Mouse (Mus musculus) heart, embryonic 16.5 days (tissue): Measurements from ENCODE around the gene Rpl36a-ps1. TPM values are rescaled to one million over a fixed set of nuclear protein-coding genes. Genes with fewer than 3 reads are reported as not detected.
A peak's percentile ranks its signal among the peaks of the same experiment; 100 is the strongest.

Source experiments
- ATAC-seq: fragments of 200-750 bp; cut with Nextera tagmentation; replicated peaks from 2 replicates; pipeline ENCODE4 v1.8.0; 2017; ENCODE audit warnings: moderate number of reproducible peaks; ENCODE audit not compliant: insufficient read depth, low FRiP score; ENCODE audit errors: extremely low read depth
- H3K27ac ChIP-seq: fragments of 300-500 bp; sonication (generic); 2 replicates; pipeline ENCODE4 v1.5.1; 2014; ENCODE audit warnings: mild to moderate bottlenecking, low read length, control low read depth, moderate library complexity
- H3K27me3 ChIP-seq: fragments of 300-500 bp; sonication (generic); 2 replicates; pipeline ENCODE4 v1.6.1; 2014; ENCODE audit warnings: low read length, mixed read lengths; ENCODE audit not compliant: control insufficient read depth, insufficient read depth
- H3K36me3 ChIP-seq: fragments of 300-500 bp; sonication (generic); 2 replicates; pipeline ENCODE4 v1.6.1; 2014; ENCODE audit not compliant: control insufficient read depth, insufficient read depth
- H3K4me1 ChIP-seq: fragments of 300-500 bp; sonication (generic); 2 replicates; pipeline ENCODE4 v1.6.1; 2014; ENCODE audit warnings: low read length, mixed read lengths; ENCODE audit not compliant: control insufficient read depth, insufficient read depth
- H3K4me2 ChIP-seq: fragments of 300-500 bp; sonication (generic); 2 replicates; pipeline ENCODE4 v1.6.1; 2014; ENCODE audit warnings: low read depth, mild to moderate bottlenecking, control low read depth, low read length
- H3K4me3 ChIP-seq: fragments of 300-500 bp; sonication (generic); 2 replicates; pipeline ENCODE4 v1.5.1; 2014; ENCODE audit warnings: mild to moderate bottlenecking, control low read depth, low read length
- H3K9ac ChIP-seq: fragments of 300-500 bp; sonication (generic); 2 replicates; pipeline ENCODE4 v1.6.1; 2014; ENCODE audit warnings: low read length, control low read depth
- H3K9me3 ChIP-seq: fragments of 300-500 bp; sonication (generic); replicated peaks from 2 replicates; pipeline ENCODE4 v1.6.1; 2016; ENCODE audit warnings: low read length; ENCODE audit not compliant: control insufficient read depth
- WGBS: fragments of 180-500 bp; shearing (Covaris S2); extraction: QIAGEN DNeasy Blood & Tissue Kit; methylation state at CpG from one replicate; pipeline ENCODE4 v1.1.7; 2014; 5-methylcytosine and 5-hydroxymethylcytosine counted together
- polyA plus RNA-seq: library from polyadenylated mRNA; unstranded; fragments of >200 nt; fragmentation: Nextera tagmentation; extraction: Ambion mirVana; gene quantifications from 2 replicates; pipeline ENCODE4 v1.2.1, GENCODE M21; 2015

Gene Rpl36a-ps1
- polyA plus RNA-seq, 1 experiment from 2014 or later: 4.4 TPM

- Histone ChIP-seq H3K9ac (no peak overlapping the region), H3K4me2 (no peak overlapping the region), H3K27ac (no peak overlapping the region), H3K9me3 (no peaks in the 10 kb centered on the region), H3K27me3 (no peaks in the 10 kb centered on the region), H3K4me3 (no peak overlapping the region), H3K36me3 (peaks cover 12% of the 10 kb centered on the region), H3K4me1 (peaks cover 5% of the 10 kb centered on the region; the same call in 1 of the 2 replicates)
- no peak for ATAC-seq
- WGBS: 45% methylated on average over 5 of the region's 5 CpGs
Observed at GRCm38 (mm10) chr14:99029987-99030386, 35.9 kb upstream of the Rpl36a-ps1 start.

GRCm38 (mm10) chr14:99022346-99023086 is 28.4 kb upstream of the Rpl36a-ps1 start:
- Histone ChIP-seq H3K9me3 (no peaks in the 10 kb centered on the region), H3K4me3 (peak overlapping the region; percentile 39), H3K4me2 (peak overlapping the region; percentile 62), H3K4me1 (peaks cover 8% of the 10 kb centered on the region), H3K27me3 (no peaks in the 10 kb centered on the region), H3K27ac (no peak overlapping the region), H3K9ac (peak overlapping the region; percentile 38; the same call in 1 of the 2 replicates), H3K36me3 (no peaks in the 10 kb centered on the region)
- no peak for ATAC-seq
- 36% methylated on average over 12 of the region's 12 CpGs for WGBS

GRCm38 (mm10) chr14:99019136-99019808 is 25.2 kb upstream of the Rpl36a-ps1 start:
- Histone ChIP-seq H3K9me3 (no peaks in the 10 kb centered on the region), H3K4me3 (no peak overlapping the region), H3K4me2 (peak overlapping the region; percentile 35), H3K27ac (peak overlapping the region; percentile 73), H3K4me1 (peaks cover 9% of the 10 kb centered on the region), H3K36me3 (no peaks in the 10 kb centered on the region), H3K9ac (no peak overlapping the region; the same call in 1 of the 2 replicates), H3K27me3 (no peaks in the 10 kb centered on the region)
- ATAC-seq: peak; percentile 87
- WGBS: 18% methylated on average over 10 of the region's 10 CpGs

- Histone ChIP-seq H3K36me3 (no peaks in the 10 kb centered on the region), H3K4me3 (no peak overlapping the region)
Observed at GRCm38 (mm10) chr14:99018691-99019090, 24.6 kb upstream of the Rpl36a-ps1 start.

GRCm38 (mm10) chr14:99010920-99011313 is 16.8 kb upstream of the Rpl36a-ps1 start:
- H3K36me3 ChIP-seq: no peaks in the 10 kb centered on the region
- peaks cover 13% of the 10 kb centered on the region for H3K4me1 ChIP-seq
- WGBS: 7% methylated on average over 2 of the region's 2 CpGs
- no peaks in the 10 kb centered on the region for H3K9me3 ChIP-seq
- no peaks in the 10 kb centered on the region for H3K27me3 ChIP-seq
- no peak overlapping the region for H3K4me3 ChIP-seq
- peak; percentile 45; the same call in 1 of the 2 replicates for ATAC-seq
- H3K27ac ChIP-seq: peak overlapping the region; percentile 95
- H3K9ac ChIP-seq: no peak overlapping the region
- H3K4me2 ChIP-seq: peak overlapping the region; percentile 31

More at GRCm38 (mm10) chr14:99018691-99019090, 24.6 kb upstream of the Rpl36a-ps1 start:
- Histone ChIP-seq H3K4me2 (peak overlapping the region; percentile 35), H3K9me3 (no peaks in the 10 kb centered on the region), H3K27me3 (no peaks in the 10 kb centered on the region), H3K4me1 (peaks cover 11% of the 10 kb centered on the region), H3K9ac (no peak overlapping the region; the same call in 1 of the 2 replicates), H3K27ac (peak overlapping the region; percentile 73)
- WGBS: 23% methylated on average over 7 of the region's 7 CpGs
- peak; percentile 59 for ATAC-seq

- Histone ChIP-seq H3K9me3 (no peaks in the 10 kb centered on the region), H3K27ac (peak overlapping the region; percentile 95), H3K9ac (peak overlapping the region; percentile 35), H3K4me1 (peaks cover 13% of the 10 kb centered on the region), H3K4me3 (no peak overlapping the region), H3K4me2 (peak overlapping the region; percentile 31), H3K27me3 (no peaks in the 10 kb centered on the region), H3K36me3 (no peaks in the 10 kb centered on the region)
- WGBS: 15% methylated on average over 8 of the region's 8 CpGs
- ATAC-seq: peak; percentile 84
Observed at GRCm38 (mm10) chr14:99010224-99010919, 16.3 kb upstream of the Rpl36a-ps1 start.

GRCm38 (mm10) chr14:98992482-98992881 is 1.6 kb downstream of the Rpl36a-ps1 start:
- Histone ChIP-seq H3K36me3 (no peaks in the 10 kb centered on the region), H3K9me3 (no peaks in the 10 kb centered on the region), H3K9ac (no peak overlapping the region), H3K27ac (no peak overlapping the region), H3K27me3 (no peaks in the 10 kb centered on the region), H3K4me1 (no peaks in the 10 kb centered on the region), H3K4me2 (no peak overlapping the region), H3K4me3 (no peak overlapping the region)
- 85% methylated on average over 2 of the region's 2 CpGs for WGBS
- ATAC-seq: no peak

- Histone ChIP-seq H3K36me3 (no peaks in the 10 kb centered on the region), H3K4me3 (no peak overlapping the region), H3K9me3 (no peaks in the 10 kb centered on the region), H3K27ac (no peak overlapping the region), H3K9ac (no peak overlapping the region), H3K27me3 (no peaks in the 10 kb centered on the region), H3K4me1 (no peaks in the 10 kb centered on the region), H3K4me2 (no peak overlapping the region)
- 65% methylated on average over 3 of the region's 3 CpGs for WGBS
- ATAC-seq: no peak
Observed at GRCm38 (mm10) chr14:98990636-98991035, 3.5 kb downstream of the Rpl36a-ps1 start.
